Mouse (Mus musculus): Measurements from ENCODE around the gene Aldh1a1. TPM values are rescaled to one million over a fixed set of nuclear protein-coding genes. Genes with fewer than 3 reads are reported as not detected.

Aldh1a1 gene
- polyA plus RNA-seq (2014; fragmentation: Illumina TruSeq; extraction: RNeasy Lipid Tissue Mini Kit (QIAGEN cat#74804); ENCODE audit: low read depth, low replicate concordance) = 85.7 TPM

GRCm38 (mm10) chr19:20492491-20492890 lies at the start of gene Aldh1a1:
Aldh1a1 (plus strand) TSS chr19:20492715.

Other genes starting within 250 kb of the Aldh1a1 start
- gene Anxa1, start 101.8 kb upstream of the Aldh1a1 start, polyA plus RNA-seq (2014; fragmentation: Illumina TruSeq; extraction: RNeasy Lipid Tissue Mini Kit (QIAGEN cat#74804); ENCODE audit: low read depth, low replicate concordance) = 44.8 TPM
- gene Aldh1a7, start 234.8 kb downstream of the Aldh1a1 start, polyA plus RNA-seq (2014; fragmentation: Illumina TruSeq; extraction: RNeasy Lipid Tissue Mini Kit (QIAGEN cat#74804); ENCODE audit: low read depth, low replicate concordance) = 19.0 TPM

Measured in adrenal gland, adult 10 weeks (tissue).